Mouse (Mus musculus): ENCODE results near the gene Cblb.

DNA sequence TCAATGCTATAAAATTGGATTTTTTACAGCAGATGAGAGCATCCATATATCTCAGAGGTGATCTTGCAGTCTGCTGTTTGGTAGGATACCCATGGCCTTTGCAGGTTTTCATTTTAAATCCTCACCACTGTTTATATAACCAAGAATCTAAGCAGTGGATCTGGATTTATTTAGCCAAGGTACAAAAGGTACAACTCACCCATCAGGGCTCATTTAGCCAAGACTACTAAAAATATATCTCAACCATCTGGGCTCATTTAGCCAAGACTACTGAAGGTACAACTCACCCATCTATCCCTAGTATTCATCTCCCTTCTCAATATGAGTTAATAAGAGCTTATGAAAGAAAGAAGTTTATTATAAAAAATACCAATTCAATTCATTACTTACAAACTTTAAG is 142.2 kb downstream of the Cblb start:
- TF ChIP-seq CTCF (IDR thresholded peaks at IDR 0.05; ENCODE audit: low read depth) (no peak), EP300 (IDR thresholded peaks at IDR 0.05; ENCODE audit: low read depth) (no peak)

All from liver, postnatal 0 days (tissue).